Mouse (Mus musculus) thymus, postnatal 14 days (tissue): ENCODE results near the gene Inava.
A peak's percentile ranks its signal among the peaks of the same experiment; 100 is the strongest.

Source experiments
- DNase-seq: peaks from one replicate; pipeline ENCODE4 v3.0.0; 2021

Gene Inava

DNA sequence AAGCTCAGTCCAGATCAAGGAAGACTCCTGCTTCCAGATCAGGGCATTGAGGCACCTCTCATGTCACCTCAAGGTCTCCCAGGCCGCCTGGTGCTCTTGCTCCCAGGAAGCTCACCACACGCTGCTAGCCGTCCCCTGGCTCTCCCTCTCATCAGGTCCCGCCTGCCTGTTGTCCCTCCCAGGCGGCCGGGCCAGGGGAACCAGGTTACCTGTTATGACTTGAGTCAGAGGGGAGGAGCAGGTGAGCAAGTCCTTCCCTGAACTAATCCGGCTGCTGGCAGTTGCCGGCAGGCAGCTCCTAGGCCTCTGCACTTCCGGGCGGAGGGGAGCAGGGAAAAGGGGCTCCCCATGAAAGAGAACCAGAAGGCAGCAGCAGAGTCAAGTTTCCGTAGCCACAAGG is 3.9 kb downstream of the Inava start:
- no peak for DNase-seq

DNA sequence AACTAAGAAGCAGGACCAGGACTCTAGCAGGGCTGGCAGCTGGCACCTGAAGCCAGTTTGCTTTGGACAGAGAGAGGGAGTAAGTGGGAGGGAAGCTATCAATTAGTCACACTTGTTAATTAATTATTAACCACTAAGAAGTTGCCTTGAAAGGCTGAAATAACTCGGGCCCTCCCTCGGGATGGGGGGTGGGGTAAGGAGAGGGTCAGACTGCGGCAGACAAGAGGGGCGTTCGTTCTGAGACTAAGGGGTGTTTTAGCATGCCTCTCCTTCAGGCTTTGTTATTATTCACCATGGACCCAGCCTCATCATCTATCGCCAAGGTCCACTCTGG is 5.1 kb downstream of the Inava start:
- no peak for DNase-seq

DNA sequence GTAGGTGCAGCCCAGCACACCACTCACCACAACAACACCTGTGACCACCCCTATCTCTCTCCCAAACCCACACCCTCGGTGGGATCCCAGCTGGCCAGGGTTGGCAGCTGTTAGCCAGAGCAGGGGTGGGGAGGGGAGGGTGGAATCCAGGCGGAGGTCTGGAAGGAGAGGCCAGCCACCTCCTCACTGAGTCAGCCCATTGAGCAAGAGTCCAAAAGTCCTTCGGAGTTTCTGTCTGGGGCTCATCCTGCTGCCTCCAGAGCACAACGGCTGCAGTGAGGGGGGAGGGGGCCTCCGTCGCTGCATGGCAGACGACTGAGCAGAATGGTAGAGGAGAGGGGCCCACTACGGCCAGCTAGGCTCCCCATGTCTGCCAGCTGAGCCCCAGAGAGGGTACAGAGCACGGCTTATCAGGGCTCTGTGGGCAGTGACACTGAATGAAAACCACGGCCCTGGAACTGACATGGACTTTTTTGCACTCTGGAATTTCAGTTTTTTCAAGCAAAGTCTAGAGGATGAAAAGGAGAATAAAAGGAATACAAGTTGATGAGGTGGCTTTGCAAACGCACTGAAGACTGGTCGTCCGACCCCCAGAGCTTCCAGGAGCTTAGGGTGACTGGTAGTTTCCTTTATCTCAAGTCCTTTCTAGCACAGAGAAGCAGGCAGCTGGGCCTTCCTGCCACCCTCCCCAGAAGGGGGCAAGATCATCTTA is 5.6 kb downstream of the Inava start:
- no peak for DNase-seq

DNA sequence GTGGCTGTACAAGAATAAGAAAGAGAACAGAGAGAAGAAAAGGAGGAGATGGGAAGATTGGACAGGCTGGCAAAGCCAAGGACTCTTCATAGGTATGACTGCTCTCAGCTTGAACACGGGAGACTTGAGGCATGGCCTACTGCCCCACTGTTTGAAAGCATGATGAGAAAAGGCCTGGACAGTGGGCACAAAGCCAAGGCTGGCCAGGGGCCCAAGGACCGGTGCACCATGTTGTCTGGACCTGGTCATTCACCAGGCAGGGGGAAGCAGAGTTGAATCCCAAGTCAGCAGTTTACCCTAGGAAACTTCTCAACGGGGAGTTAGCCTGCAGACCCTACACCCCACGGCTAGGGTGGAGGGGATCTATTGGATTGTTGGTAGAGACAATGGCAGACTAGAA is 6.2 kb downstream of the Inava start:
- no peak for DNase-seq

DNA sequence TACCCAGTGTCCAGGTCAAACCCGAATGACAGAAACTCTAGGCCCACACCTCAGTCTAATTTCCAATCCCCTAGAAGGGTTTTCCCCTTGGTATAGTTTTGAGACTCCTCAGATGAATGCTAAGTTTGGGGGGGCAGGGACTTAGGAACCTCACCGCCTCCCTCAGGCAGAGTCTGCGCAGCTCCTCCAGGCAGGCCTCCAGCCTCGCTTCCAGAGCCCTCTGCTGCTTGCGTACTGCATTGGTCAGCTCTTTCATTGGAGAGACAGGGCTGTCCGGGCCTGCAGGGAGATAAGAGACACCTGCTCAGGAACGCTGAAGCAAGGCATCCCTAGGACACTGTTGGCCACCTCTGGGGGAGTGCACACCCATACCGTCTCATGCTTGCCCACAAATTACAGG is 7.4 kb downstream of the Inava start:
- DNase-seq: no peak

DNA sequence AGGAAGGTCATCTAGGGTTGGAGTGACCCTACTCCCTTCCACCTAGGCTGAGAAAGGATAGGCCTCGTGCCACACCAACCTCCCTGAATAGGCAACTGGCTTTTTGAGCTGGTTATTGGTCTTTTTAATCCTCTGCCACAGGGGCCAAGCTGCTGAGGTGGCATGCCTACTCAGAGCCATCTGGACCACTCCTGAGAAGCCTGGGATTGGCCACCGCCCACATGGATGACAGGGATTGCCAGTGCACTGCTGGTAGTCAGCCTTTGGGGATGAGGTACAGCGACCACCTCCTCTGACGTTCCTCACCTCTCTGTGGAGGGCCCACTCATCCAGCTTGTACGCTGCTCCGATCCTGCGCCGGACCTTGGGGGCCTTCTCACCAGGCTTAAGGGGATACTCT is 8.2 kb downstream of the Inava start:
- DNase-seq: no peak

DNA sequence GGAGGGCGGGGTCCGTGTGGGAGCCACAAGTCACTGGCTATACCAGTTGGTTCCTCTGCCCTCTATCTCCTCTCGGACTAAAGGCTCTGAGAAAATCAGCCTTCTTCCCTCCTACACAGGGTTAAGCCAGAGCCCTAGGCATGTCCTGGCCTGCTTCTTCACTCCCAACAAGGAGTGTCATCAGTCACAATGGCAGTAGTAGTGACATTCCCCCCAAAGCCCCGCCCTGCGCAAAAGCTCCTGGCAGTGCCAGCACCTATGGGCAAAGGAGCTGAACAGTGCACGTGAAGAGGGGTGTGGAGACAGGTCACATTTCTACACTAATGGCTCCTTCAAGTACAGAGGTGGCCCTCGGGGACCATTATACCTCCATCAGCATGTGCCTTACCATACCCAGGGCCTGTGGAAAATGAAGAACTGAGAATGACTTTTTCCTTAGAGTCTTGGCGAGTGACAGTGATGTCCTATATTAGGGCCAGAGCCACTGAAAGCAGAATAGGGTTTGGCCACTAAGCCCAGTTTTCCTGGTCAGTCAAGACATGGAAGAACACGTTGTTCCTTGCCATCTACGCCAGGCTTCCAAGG is 10.2 kb downstream of the Inava start:
- no peak for DNase-seq

DNA sequence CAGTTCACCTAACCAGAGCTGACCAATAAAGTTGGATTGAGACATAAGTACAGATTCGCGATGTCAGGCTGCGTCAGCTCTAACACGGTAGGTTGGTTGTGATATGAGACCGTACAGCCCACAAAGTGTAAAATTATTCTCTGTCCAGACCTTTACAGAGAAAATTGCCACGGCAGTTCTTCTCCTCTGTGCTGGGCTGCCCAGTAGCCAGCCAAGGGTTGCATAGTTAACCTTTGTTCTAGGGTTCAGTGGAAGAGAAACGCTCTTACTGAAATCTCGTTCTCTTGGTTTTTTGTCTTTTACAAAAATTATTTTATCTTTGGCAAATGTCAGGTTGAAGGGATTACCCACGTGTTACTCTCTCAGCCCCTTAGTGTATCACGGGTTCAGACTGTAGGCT is 11.7 kb downstream of the Inava start:
- no peak for DNase-seq

DNA sequence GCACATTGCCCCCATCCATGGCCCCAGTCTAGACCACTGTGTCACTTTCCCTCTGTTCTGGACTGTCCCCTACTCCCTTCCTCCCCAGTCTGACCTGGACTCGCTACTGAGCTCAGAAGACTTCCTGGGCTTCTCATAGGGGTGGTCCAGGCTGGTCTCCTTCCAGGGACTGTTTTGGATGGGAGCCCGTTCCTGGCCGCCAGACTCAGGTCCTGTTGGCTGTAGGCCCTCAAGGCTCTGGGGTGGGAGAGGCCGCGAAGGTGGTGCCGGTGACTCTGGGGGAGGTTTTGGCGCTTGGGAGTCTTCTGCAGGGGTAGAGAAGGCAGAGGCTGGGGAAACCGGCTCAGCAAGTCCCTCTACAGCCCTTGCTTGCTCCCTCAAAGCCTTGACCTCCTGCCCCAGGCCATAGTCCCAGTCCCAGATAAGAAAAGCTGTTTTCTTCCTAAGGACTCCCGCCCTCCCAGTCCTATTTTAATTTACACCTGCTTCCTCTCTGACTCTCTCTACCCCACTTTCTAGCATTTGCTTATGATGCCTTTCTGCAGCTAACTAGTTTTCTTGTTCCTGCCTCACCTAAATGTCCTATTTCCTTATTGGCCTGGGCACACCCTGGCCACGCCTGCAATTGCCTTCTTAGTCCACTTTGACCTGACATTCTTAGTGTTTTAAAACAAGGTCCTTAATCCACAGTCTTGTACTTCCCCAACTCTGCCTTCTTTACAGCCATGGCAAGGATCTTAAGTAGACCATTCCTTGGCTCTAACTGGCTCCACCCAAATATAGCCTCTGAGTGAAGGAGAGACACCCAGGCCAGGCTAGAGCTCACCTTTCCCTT is 13.8 kb downstream of the Inava start:
- DNase-seq: no peak

DNA sequence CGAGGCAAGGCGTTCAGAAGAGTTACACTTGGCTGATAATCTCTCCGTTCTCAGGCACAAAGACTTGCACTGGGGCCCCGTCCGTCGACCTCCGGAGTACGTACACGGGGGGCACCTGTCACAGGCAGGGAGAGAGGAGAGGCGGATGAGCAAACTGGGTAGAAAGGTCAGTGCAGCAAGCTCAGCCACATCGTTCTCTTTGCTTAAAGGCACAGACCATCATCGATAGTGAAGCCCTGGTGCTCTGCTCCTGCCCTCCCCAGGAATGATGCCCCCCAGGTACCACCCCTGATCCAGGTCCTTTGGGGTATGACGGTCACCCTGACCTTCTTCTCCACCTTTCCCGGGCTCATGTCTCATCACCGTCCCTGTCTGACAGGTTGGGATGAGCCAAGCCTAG is 19.8 kb downstream of the Inava start:
- DNase-seq: no peak

DNA sequence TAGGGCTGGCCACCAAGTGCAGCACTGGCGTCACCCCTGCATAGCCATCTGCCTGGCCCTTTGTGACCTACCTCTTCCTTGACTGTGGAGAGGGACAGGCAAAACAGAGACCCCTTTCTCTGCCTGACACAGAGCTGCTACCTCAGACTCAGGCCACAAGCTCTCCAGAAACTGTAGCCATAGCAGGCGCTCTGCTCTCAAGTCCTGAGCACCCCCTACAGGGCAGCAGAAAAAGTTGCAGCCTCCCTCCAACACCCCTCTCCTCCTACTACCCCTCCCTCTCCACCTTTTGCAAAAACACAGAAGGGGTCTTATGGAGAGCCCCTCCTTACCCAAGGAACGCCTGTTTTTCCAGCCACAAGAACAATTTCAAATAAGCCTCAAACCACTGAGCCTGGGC is 21.3 kb downstream of the Inava start, which contains the start of gene Mroh3:
Gene Mroh3 (minus strand): TSS at position 26 of the 400 bp plus-strand sequence.
- peak; percentile 64 for DNase-seq

DNA sequence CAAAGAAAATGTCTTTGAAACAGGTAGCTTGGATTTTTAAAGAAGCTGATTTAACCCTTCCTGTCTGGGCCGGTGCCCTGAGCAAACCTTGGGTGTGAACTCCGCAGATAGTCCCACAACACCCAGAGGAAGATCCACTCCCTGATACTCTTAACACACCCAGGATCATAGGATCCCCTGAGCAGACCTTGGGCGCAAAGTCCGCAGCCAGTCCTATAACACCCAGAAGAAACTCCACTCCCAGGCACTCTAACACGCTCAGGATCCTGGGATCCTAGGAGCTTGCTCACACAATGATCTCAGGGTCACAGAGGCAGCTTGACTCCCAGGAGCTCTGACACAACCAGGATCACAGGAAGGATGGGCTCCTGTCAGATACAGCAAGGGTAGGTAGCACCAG is 44.0 kb downstream of the Inava start:
- DNase-seq: no peak

DNA sequence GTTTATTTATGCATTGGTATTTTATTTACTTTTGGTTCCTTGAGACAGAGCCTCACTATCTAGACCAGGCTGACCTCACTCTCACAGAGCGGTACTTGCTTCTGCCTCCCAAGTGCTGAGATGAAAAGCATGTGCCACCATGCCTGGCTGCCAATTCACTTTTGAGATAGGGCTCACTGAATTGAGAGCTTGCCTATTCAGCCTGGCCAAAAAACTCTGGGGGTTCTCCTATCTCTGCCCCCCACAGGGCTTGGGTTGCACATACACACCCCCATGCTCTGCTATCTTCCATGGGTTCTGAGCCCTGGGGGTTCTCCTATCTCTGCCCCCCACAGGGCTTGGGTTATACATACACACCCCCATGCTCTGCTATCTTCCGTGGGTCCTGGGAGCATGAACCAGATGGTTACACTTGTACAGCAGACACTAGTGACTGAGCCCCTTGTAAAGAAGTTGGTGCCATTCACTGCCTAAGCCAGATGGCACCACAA is 54.5 kb downstream of the Inava start:
- DNase-seq: no peak

DNA sequence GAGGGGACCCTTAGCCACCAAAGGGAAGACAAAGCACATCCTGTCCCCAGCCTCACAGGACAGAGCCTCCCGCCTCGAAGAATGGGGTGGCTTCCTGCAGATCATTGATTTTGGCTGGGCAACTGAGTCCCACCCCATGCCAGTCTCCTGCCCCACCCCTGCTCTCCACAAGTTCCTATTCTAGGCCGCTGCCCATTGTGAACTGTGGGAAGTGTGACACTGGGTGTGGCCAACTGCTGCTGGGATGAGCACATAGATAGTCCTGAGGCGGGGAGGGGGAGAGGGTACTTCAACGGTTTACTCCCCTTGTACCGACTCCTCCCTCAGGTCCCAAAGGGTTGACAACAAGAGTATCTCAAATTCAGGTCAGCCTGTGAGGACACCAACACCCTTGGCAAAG is 55.3 kb downstream of the Inava start:
- no peak for DNase-seq

DNA sequence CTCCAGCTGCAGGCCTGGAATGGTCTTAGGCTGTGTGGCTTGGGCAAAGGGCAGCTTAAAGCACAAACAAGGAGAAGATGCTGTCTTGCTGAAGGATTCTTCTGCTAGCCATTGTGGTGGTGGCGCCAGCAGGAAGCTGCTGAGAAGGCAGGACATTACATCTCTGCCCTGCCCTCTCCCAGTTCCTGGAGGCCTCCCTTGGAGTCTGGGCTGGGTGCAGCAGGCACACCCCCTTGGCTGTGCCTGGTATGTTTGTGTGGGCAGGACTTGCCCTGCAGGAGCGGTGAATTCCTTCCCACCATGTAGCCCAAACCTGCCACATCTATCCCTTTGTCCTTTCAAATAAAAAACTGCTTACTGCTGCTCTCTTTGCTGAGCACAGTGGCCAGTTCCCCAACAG is 57.0 kb downstream of the Inava start:
- DNase-seq: no peak

DNA sequence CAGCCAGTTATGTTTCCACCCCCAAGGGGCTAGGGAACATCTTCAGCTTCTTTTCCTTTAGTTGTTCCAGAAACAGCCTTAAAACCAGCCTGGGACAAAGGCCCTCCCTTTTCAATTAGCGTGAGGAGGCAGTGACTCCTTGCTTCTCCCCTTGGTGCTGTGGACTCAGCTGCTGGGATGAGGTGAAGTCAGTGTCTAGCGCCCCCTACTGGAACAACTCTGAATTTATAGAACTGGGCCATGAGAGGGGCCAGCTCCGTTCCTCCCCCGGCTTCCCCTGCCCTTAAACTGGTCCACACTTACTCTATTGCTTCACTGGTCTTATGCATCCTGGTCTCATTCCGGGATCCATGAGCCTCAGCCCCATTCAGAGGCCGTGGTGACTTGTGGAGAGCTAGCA is 58.9 kb downstream of the Inava start:
- DNase-seq: peak; percentile 70

DNA sequence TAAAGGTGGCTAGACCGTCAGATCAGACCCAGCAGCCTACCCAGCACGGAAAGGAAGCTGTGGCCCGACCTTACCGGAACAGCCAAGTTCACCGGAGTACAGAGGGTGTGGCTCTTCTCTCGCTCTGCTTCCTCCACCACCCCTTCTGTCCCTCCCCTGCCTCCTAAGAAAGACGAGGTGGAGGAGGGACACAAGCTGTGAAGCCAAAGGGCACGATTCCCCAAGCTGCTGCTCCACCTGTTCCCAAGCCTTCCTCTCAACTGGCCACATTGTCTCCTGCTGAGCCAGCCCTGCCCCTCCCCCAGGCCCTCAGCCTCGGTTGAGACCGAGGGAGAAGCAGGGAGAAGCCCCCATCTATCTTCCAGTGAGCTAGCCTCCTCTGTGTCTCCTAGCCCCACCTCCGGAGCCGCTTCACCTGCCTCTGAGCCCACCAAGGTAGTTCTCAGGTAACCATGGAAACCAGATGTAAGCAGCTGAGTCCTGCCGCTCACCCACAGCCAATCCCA is 59.9 kb downstream of the Inava start:
- DNase-seq: peak; percentile 35

DNA sequence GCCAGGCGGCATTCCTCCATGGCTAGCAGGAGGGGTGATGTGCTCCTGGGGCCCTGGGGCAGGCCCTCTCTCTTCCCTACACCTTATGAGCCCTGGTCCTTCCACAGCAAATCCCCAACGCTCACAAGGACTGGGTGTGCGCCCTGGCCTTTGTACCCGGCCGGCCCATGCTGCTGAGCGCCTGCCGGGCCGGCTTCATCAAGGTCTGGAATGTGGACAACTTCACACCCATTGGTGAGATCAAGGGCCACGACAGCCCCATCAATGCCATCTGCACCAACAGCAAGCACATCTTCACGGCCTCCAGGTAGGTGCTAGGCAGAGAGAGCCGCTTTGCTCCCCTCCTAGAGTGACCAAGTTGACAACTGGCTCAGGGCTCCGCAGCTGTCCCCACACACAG is 61.4 kb downstream of the Inava start:
- no peak for DNase-seq

DNA sequence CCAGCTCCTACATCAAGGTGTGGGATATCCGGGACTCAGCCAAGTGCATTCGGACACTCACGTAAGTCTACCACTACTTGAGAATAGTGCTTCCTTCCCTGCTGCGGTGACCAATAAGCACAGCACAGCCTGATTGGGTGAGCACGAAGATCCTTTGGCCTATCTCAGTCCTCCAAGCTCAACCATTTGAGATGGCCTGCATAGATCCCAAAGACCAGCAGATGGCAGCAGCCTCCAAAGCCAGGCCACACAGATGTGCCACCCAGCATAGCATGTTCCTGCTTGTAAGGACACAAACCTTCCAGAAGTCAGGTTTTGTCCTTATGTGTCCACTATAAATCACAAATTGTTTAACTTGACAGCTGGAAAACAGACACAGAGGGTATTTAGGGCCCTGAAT is 64.0 kb downstream of the Inava start:
- DNase-seq: peak; percentile 62

DNA sequence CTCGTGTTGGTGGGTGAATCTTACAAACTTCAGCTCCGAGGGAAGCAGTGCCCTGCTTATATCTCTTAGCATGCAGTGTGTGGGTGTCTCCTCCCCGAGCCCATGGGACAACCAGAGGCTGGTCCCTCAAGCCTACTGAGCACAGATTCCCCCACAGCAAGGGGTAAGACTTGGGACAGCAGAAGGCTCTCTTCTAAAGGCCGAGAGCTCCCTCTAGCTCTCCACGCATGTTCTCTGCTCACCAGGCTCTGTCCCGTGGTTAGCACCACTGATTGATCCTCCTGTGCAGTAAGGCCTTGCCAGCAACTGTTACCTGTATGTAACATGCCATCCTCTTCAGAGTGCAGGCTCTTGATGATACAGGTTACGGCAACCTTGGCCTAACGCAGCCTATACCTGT is 66.4 kb downstream of the Inava start:
- DNase-seq: peak; percentile 39

DNA sequence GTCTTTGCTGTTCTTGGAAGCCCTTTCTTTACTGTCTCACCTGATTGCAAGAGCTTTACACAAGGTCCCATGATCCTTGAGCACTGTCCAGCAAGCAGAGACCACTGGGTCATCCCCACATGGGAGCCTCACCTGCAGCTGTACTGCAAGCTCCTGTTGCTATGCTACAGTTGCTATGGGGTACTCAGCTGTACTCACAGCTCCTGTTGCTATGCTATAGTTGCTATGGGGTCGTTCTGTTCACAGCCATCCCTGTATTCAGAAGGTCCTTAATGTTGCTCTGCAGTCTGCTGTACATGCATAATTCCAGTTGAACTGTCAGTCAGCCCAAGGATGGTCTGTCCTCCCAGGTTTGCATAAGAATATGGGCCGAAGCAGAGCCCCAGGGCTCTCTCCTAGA is 68.6 kb downstream of the Inava start:
- no peak for DNase-seq
